Mouse (Mus musculus) ES-Bruce4 (cell line): ENCODE data around the gene Zfp800.

Source experiments
- CTCF ChIP-seq: IDR thresholded peaks from one replicate; pipeline ENCODE4 v1.8.1; 2011; ENCODE audit warnings: low read depth, low read length
- POLR2A ChIP-seq: IDR thresholded peaks from one replicate; pipeline ENCODE4 v1.8.1; 2011; ENCODE audit warnings: low read length; ENCODE audit not compliant: insufficient read depth

DNA sequence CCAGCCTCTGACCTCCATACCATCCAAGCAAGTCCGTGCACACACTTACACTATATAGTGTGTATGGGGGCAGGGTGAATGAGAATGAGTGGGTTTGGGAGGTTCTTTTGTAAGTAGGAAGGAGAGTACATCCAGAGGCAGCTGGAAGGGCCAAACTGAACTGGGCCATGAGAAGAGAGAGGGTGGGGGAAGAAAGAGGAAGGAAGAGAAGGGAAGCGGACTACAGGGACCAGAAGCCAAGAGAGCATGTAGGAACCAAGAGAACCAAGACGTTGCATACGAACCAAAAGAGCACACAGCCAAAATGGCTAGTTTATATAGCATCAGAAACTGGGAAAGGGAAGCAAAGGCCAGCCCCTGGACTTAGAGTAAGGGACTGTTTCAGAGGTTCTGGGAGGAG is 56.6 kb downstream of the Zfp800 start:
- TF ChIP-seq CTCF (no peak), POLR2A (no peak)
